Mouse (Mus musculus) intestine, postnatal 0 days (tissue): Measurements from ENCODE around the gene Tkfc. TPM values are rescaled to one million over a fixed set of nuclear protein-coding genes. Genes with fewer than 3 reads are reported as not detected.

Experiments used
- ATAC-seq: fragments of 200-750 bp; cut with Nextera tagmentation; 2 replicates; pipeline ENCODE4 v1.8.0; 2017; ENCODE audit warnings: mild to moderate bottlenecking, moderate TSS enrichment, moderate library complexity
- H3K27ac ChIP-seq: fragments of 300-500 bp; sonication (generic); 2 replicates; pipeline ENCODE4 v1.5.1; 2014; ENCODE audit warnings: mild to moderate bottlenecking, low read depth, low read length, moderate library complexity
- H3K27me3 ChIP-seq: fragments of 300-500 bp; sonication (generic); replicated peaks from 2 replicates; pipeline ENCODE4 v1.6.1; 2014; ENCODE audit warnings: low read length, mixed read lengths; ENCODE audit not compliant: control insufficient read depth, insufficient read depth
- H3K36me3 ChIP-seq: fragments of 300-500 bp; sonication (generic); 2 replicates; pipeline ENCODE4 v1.6.1; 2014; ENCODE audit warnings: mild to moderate bottlenecking, moderate library complexity; ENCODE audit not compliant: control insufficient read depth, insufficient read depth
- H3K4me1 ChIP-seq: fragments of 300-500 bp; sonication (generic); replicated peaks from 2 replicates; pipeline ENCODE4 v1.6.1; 2014; ENCODE audit warnings: antibody characterized with exemption, low read length, mixed read lengths; ENCODE audit not compliant: control insufficient read depth, insufficient read depth
- H3K4me2 ChIP-seq: fragments of 300-500 bp; sonication (generic); replicated peaks from 2 replicates; pipeline ENCODE4 v1.6.1; 2014; ENCODE audit warnings: low read depth, mild to moderate bottlenecking, moderate library complexity
- H3K4me3 ChIP-seq: fragments of 300-500 bp; sonication (generic); 2 replicates; pipeline ENCODE4 v1.5.1; 2014; ENCODE audit warnings: low read depth, low read length
- H3K9ac ChIP-seq: fragments of 300-500 bp; sonication (generic); 2 replicates; pipeline ENCODE4 v1.6.1; 2014; ENCODE audit warnings: mild to moderate bottlenecking, low read depth, low read length
- H3K9me3 ChIP-seq: fragments of 300-500 bp; sonication (generic); 2 replicates; pipeline ENCODE4 v1.6.1; 2016; ENCODE audit warnings: mixed run types; ENCODE audit not compliant: control insufficient read depth
- CTCF ChIP-seq: sonication (generic); IDR thresholded peaks from 2 replicates; pipeline ENCODE4 v1.5.1; 2016; ENCODE audit warnings: low read depth, mild to moderate bottlenecking, control low read depth, antibody characterized with exemption, moderate library complexity
- WGBS: fragments of 180-500 bp; shearing (Covaris S2); extraction: QIAGEN DNeasy Blood & Tissue Kit; methylation state at CpG from one replicate; pipeline ENCODE4 v1.1.7; 2014; 5-methylcytosine and 5-hydroxymethylcytosine counted together
- polyA plus RNA-seq: library from polyadenylated mRNA; unstranded; fragments of >200 nt; fragmentation: Nextera tagmentation; extraction: Ambion mirVana; gene quantifications from 2 replicates; pipeline ENCODE4 v1.2.1, GENCODE M21; 2015

Gene Tkfc
- polyA plus RNA-seq, 1 experiment from 2014 or later, result 76.4 TPM

DNA sequence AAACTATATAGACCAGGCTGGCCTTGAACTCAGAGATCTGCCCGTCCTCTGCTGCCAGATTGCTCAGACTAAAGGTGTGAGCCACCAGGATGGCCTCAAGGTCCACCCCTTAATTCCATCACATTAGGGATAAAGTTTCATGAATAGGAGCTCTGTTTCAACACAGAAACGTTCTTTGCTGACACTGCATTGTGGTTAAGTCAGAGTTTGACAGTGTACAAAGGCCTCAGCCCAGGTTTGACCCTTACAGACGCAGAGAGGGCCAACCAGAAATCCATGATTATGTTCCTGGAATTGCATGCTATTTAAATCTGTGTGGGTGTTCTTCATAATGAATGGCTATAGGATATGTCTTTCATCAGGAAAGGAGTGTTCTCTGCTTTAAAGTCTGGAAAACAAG lies 15.2 kb downstream of the Tkfc start:
- no peak overlapping the region for H3K9ac ChIP-seq
- TF ChIP-seq CTCF, result no peak

DNA sequence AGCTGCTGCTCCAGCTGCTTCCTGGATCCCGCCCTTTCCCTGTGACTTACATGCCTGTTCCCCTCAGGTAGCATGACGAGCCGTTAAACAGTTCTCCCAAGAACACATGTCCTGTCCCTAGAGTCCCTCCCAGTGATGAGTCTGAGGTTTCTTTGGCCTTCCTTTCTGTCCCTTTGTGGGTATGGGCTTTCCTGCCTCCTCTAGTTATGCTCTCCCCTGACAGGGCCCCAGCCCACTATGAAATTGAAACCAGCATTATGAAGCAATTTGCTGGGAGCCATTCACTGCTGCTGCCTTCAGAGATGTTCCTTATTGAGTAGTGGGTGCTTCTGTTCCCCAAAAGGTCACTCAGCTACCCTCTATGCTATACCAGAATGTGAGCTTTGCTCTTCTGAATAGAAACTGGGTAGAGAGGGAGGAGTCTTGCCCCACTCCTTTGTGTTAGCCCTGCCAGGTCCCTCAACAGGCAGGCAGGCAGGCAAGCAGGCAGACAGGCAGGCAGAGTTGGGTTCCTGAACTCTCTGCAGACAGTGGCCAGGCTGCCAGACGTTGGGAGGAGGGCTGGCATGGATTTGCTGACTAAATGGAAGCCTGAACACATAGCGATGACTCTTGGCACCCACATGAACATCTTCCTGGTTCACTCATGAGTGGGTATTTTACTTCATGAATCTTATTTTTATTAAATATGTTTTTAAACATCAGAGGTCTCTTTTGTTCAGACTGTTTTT lies 16.2 kb downstream of the Tkfc start:
- no peak for TF ChIP-seq CTCF
- 61% methylated on average over 5 of the region's 5 CpGs for WGBS

More for the DNA sequence above, 15.2 kb downstream of the Tkfc start:
- Histone ChIP-seq H3K27ac (no peak overlapping the region), H3K4me1 (no peaks in the 10 kb centered on the region), H3K36me3 (peaks cover 49% of the 10 kb centered on the region), H3K4me2 (no peak overlapping the region), H3K4me3 (no peak overlapping the region), H3K27me3 (no peaks in the 10 kb centered on the region), H3K9me3 (no peaks in the 10 kb centered on the region)
- WGBS, result 63% methylated on average over 3 of the region's 3 CpGs
- ATAC-seq, result no peak

GRCm38 (mm10) chr19:10587231-10587630 lies 18.2 kb downstream of the Tkfc start:
- H3K27ac ChIP-seq, result no peak overlapping the region
- no peak for TF ChIP-seq CTCF

More for the DNA sequence above, 16.2 kb downstream of the Tkfc start:
- no peak overlapping the region for H3K4me3 ChIP-seq
- H3K27me3 ChIP-seq, result no peaks in the 10 kb centered on the region
- no peaks in the 10 kb centered on the region for H3K9me3 ChIP-seq
- H3K36me3 ChIP-seq, result peaks cover 38% of the 10 kb centered on the region
- H3K4me1 ChIP-seq, result no peaks in the 10 kb centered on the region
- 0 out of 2 replicates have a peak overlapping the region, but pooled peaks have one; percentile 35 for H3K27ac ChIP-seq
- H3K9ac ChIP-seq, result 0 out of 2 replicates have a peak overlapping the region, but pooled peaks have one; percentile 7
- ATAC-seq, result no peak; the same call in 1 of the 2 replicates
- H3K4me2 ChIP-seq, result no peak overlapping the region

DNA sequence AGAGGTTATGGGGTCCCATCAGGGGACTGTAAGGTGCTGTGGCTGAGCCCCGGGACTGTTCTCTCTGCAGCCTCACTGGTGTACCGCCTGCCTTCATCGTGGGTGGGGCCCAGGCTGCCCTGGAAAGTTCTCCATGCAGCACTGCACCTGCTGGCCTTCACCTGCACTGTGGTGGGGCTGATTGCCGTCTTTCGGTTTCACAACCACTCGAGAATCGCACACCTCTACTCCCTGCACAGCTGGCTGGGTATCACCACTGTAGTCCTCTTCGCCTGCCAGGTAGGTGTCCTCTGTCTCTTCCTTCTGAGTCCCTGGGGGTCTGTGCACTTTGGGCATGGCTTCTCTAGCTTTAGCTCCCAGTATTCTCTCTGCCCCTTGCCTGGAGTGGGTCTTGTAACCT lies 20.3 kb downstream of the Tkfc start:
- H3K36me3 ChIP-seq, result peaks cover 20% of the 10 kb centered on the region
- peak; percentile 85 for ATAC-seq
- peak; percentile 15; the same call in 1 of the 2 replicates for TF ChIP-seq CTCF
- no peak overlapping the region for H3K9ac ChIP-seq
- no peaks in the 10 kb centered on the region for H3K4me1 ChIP-seq
- H3K4me3 ChIP-seq, result no peak overlapping the region
- WGBS, result 27% methylated on average over 8 of the region's 8 CpGs
- no peak overlapping the region for H3K27ac ChIP-seq
- H3K27me3 ChIP-seq, result no peaks in the 10 kb centered on the region
- H3K9me3 ChIP-seq, result no peaks in the 10 kb centered on the region
- H3K4me2 ChIP-seq, result peak overlapping the region; percentile 50

More at GRCm38 (mm10) chr19:10587231-10587630, 18.2 kb downstream of the Tkfc start:
- H3K27me3 ChIP-seq, result no peaks in the 10 kb centered on the region
- WGBS, result 81% methylated on average over 8 of the region's 8 CpGs
- H3K4me2 ChIP-seq, result no peak overlapping the region
- no peak overlapping the region for H3K4me3 ChIP-seq
- no peaks in the 10 kb centered on the region for H3K4me1 ChIP-seq
- no peaks in the 10 kb centered on the region for H3K9me3 ChIP-seq
- peaks cover 22% of the 10 kb centered on the region for H3K36me3 ChIP-seq
- ATAC-seq, result no peak
- H3K9ac ChIP-seq, result no peak overlapping the region

- Histone ChIP-seq H3K27ac (no peak overlapping the region), H3K4me2 (no peak overlapping the region), H3K4me3 (no peak overlapping the region), H3K36me3 (peaks cover 15% of the 10 kb centered on the region), H3K9ac (no peak overlapping the region), H3K9me3 (no peaks in the 10 kb centered on the region), H3K27me3 (no peaks in the 10 kb centered on the region), H3K4me1 (no peaks in the 10 kb centered on the region)
- ATAC-seq, result no peak
- no peak for TF ChIP-seq CTCF
- WGBS, result 56% methylated on average over 7 of the region's 7 CpGs
Measured at GRCm38 (mm10) chr19:10583550-10584146, 21.8 kb downstream of the Tkfc start.

DNA sequence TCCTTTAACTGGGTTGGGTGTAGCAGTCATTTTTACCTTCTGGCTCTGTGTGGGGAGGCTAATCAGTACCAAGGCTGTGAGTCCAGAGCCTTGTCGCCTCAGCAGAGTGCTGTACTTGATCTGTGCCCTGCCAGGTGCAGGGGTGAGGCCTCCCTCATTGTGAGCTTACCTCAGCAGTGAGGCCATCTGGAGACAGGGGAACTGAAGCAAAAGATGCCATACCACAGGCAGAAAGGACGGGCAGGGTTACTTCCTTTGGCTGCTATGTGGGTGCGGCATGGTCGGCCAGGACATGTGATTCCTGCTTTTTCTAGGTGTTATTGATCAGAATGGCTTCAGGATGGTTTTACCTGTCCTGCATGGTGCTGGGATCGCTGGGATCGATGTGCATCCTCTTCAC lies 23.5 kb downstream of the Tkfc start:
- Histone ChIP-seq H3K4me3 (no peak overlapping the region), H3K9me3 (no peaks in the 10 kb centered on the region), H3K36me3 (peaks cover 5% of the 10 kb centered on the region; the same call in 1 of the 2 replicates), H3K4me2 (no peak overlapping the region), H3K9ac (no peak overlapping the region), H3K27me3 (no peaks in the 10 kb centered on the region), H3K27ac (no peak overlapping the region), H3K4me1 (0 out of 2 replicates have a peak, but pooled peaks cover 7% of the 10 kb centered on the region)
- ATAC-seq, result no peak
- TF ChIP-seq CTCF, result no peak
- WGBS, result 79% methylated on average over 6 of the region's 6 CpGs
